Mouse (Mus musculus) small intestine, adult 2 months (tissue): ENCODE measurements around the gene Cdh24. TPM values are rescaled to one million over a fixed set of nuclear protein-coding genes. Genes with fewer than 3 reads are reported as not detected.
A peak's percentile ranks its signal among the peaks of the same experiment; 100 is the strongest.
"Not testable (repeated sequence)": the region's sequence is repeated elsewhere in the genome, so short reads cannot be mapped to it uniquely, and the experiment has no call there.

Source experiments
- H3K27ac ChIP-seq: fragments of 200-500 bp; 2 replicates; pipeline ENCODE4 v1.5.1; 2012; ENCODE audit warnings: low read depth, low read length, control low read depth, inconsistent platforms; ENCODE audit not compliant: insufficient read depth
- H3K27me3 ChIP-seq: fragments of 200-500 bp; 2 replicates; pipeline ENCODE4 v1.6.1; 2012; ENCODE audit warnings: mild to moderate bottlenecking, moderate library complexity, low read length, inconsistent platforms; ENCODE audit not compliant: control insufficient read depth, insufficient read depth
- H3K36me3 ChIP-seq: fragments of 200-500 bp; 2 replicates; pipeline ENCODE4 v1.6.1; 2012; ENCODE audit warnings: mild to moderate bottlenecking, low read length, control low read depth, inconsistent platforms; ENCODE audit not compliant: control insufficient read depth, insufficient read depth
- H3K4me1 ChIP-seq: fragments of 200-500 bp; 2 replicates; pipeline ENCODE4 v1.6.1; 2012; ENCODE audit warnings: low read length, inconsistent platforms, mixed read lengths; ENCODE audit not compliant: control insufficient read depth, insufficient read depth, insufficient read length
- H3K4me3 ChIP-seq: fragments of 200-500 bp; 2 replicates; pipeline ENCODE4 v1.5.1; 2012; ENCODE audit warnings: low read depth, mild to moderate bottlenecking, control low read depth, inconsistent platforms, low read length, moderate library complexity
- CTCF ChIP-seq: fragments of 200-500 bp; IDR thresholded peaks from 2 replicates; pipeline ENCODE4 v1.5.1; 2012; ENCODE audit warnings: low read depth, mild to moderate bottlenecking, control low read depth, inconsistent platforms, low read length, moderate library complexity, mixed read lengths; ENCODE audit not compliant: insufficient replicate concordance, insufficient read length; ENCODE audit errors: extremely low read depth
- POLR2A ChIP-seq: fragments of 200-500 bp; IDR thresholded peaks from 2 replicates; pipeline ENCODE4 v1.6.1; 2012; ENCODE audit warnings: low read depth, mild to moderate bottlenecking, control low read depth, inconsistent platforms, low read length, moderate library complexity
- WGBS: fragments of 180-500 bp; shearing (Covaris S2); methylation state at CpG from one replicate; pipeline ENCODE4 v1.1.7; 2018; 5-methylcytosine and 5-hydroxymethylcytosine counted together
- polyA plus RNA-seq: library from polyadenylated mRNA; depleted of rRNA; stranded (reverse); fragments of >200 nt; gene quantifications from 2 replicates; pipeline ENCODE4 v1.2.3, GENCODE M21; 2012

The Cdh24 gene
- polyA plus RNA-seq, 1 experiment: 4.6 TPM

- WGBS: 2% methylated on average over 38 of the region's 38 CpGs
- Histone ChIP-seq H3K27ac (no peak overlapping the region), H3K4me3 (peak overlapping the region; percentile 80), H3K27me3 (no peaks in the 10 kb centered on the region), H3K4me1 (no peaks in the 10 kb centered on the region), H3K36me3 (peaks cover 21% of the 10 kb centered on the region)
- TF ChIP-seq CTCF (no peak), POLR2A (no peak)
Observed at GRCm38 (mm10) chr14:54617152-54617896, 23.8 kb downstream of the Cdh24 start.

- TF ChIP-seq POLR2A: no peak
- peaks cover 23% of the 10 kb centered on the region for H3K36me3 ChIP-seq
- WGBS: 92% methylated on average over 16 of the region's 16 CpGs
- no peak overlapping the region for H3K4me3 ChIP-seq
- H3K27ac ChIP-seq: no peak overlapping the region
- H3K4me1 ChIP-seq: no peaks in the 10 kb centered on the region
- no peaks in the 10 kb centered on the region for H3K27me3 ChIP-seq
Observed at GRCm38 (mm10) chr14:54616226-54616825, 24.8 kb downstream of the Cdh24 start.

- H3K27ac ChIP-seq, H3K4me1 ChIP-seq, H3K4me3 ChIP-seq, H3K27me3 ChIP-seq: not testable (repeated sequence)
- WGBS: 93% methylated on average over 16 of the region's 16 CpGs
- H3K36me3 ChIP-seq: peaks cover 23% of the 10 kb centered on the region
Observed at GRCm38 (mm10) chr14:54614130-54614529, 27.0 kb downstream of the Cdh24 start.

- H3K27me3 ChIP-seq: no peaks in the 10 kb centered on the region
- no peak overlapping the region for H3K4me3 ChIP-seq
- 85% methylated on average over 6 of the region's 6 CpGs for whole genome bisulfite sequencing
- no peak overlapping the region for H3K27ac ChIP-seq
- TF ChIP-seq CTCF (no peak), POLR2A (no peak)
- no peaks in the 10 kb centered on the region; the same call in 1 of the 2 replicates for H3K4me1 ChIP-seq
- H3K36me3 ChIP-seq: peaks cover 22% of the 10 kb centered on the region
Observed at GRCm38 (mm10) chr14:54610648-54611047, 30.5 kb downstream of the Cdh24 start.

GRCm38 (mm10) chr14:54609962-54610361, 31.2 kb downstream of the Cdh24 start:
- Histone ChIP-seq H3K4me3 (no peak overlapping the region), H3K27me3 (no peaks in the 10 kb centered on the region), H3K4me1 (no peaks in the 10 kb centered on the region; the same call in 1 of the 2 replicates), H3K27ac (no peak overlapping the region), H3K36me3 (peaks cover 16% of the 10 kb centered on the region)
- WGBS: 69% methylated on average over 4 of the region's 4 CpGs
- TF ChIP-seq POLR2A: no peak
- TF ChIP-seq CTCF: 0 out of 2 replicates have a peak, but pooled peaks have one; percentile 25

- WGBS: 67% methylated on average over 4 of the region's 4 CpGs
- Histone ChIP-seq H3K27me3 (no peaks in the 10 kb centered on the region), H3K36me3 (peaks cover 14% of the 10 kb centered on the region), H3K4me1 (no peaks in the 10 kb centered on the region; the same call in 1 of the 2 replicates), H3K27ac (no peak overlapping the region), H3K4me3 (no peak overlapping the region)
- TF ChIP-seq POLR2A: no peak
- no peak for TF ChIP-seq CTCF
Observed at GRCm38 (mm10) chr14:54609245-54609644, 31.9 kb downstream of the Cdh24 start.

GRCm38 (mm10) chr14:54607226-54607625, 33.9 kb downstream of the Cdh24 start:
- Histone ChIP-seq H3K27ac (no peak overlapping the region), H3K36me3 (peaks cover 2% of the 10 kb centered on the region; the same call in 1 of the 2 replicates), H3K4me1 (no peaks in the 10 kb centered on the region; the same call in 1 of the 2 replicates), H3K27me3 (no peaks in the 10 kb centered on the region), H3K4me3 (no peak overlapping the region)
- TF ChIP-seq POLR2A (no peak), CTCF (no peak)
- WGBS: 75% methylated on average over 8 of the region's 8 CpGs
